Mouse (Mus musculus): ENCODE measurements around the gene Iah1.

GRCm38 (mm10) chr12:21289651-21290050 lies 26.5 kb upstream of the Iah1 start:
- TF ChIP-seq CTCF (IDR thresholded peaks at IDR 0.05; ENCODE audit: control insufficient read depth, insufficient read depth, insufficient replicate concordance, low read depth, low read length) (no peak), POLR2A (IDR thresholded peaks at IDR 0.05; ENCODE audit: control insufficient read depth, low read depth, low read length) (no peak)
